Mouse (Mus musculus): ENCODE measurements around the gene Hrh2.

DNA sequence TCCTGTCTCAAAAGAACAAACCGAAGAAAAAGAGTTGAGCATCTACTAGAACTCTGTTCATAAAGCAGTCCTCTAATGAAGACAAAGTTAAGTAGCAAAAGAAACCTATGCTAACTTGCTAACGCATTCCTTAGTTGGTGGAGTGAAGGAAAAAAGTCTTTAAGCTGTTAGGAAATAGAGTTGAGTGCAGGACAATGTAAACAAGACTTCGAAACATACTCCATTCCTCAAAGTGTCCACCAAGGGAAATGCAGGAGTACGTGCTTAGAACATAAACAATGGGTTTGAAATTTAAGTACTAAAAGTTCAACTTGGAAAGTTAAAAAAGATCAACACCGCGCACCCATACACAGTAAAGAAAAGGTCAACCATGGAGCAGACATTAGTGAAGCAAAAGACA is 38.2 kb downstream of the Hrh2 start:
- no peak for TF ChIP-seq POLR2A (IDR thresholded peaks at IDR 0.05; ENCODE audit: insufficient read depth, low read depth, low read length)
- TF ChIP-seq CTCF (IDR thresholded peaks at IDR 0.05; ENCODE audit: insufficient read depth, low read depth, low read length), result no peak
